Mouse (Mus musculus) liver, postnatal 0 days (tissue): ENCODE data around the gene Fanca. TPM values are rescaled to one million over a fixed set of nuclear protein-coding genes. Genes with fewer than 3 reads are reported as not detected.
"Not testable (repeated sequence)": the region's sequence is repeated elsewhere in the genome, so short reads cannot be mapped to it uniquely, and the experiment has no call there.

Experiments used
- ATAC-seq: fragments of 200-750 bp; cut with Nextera tagmentation; 2 replicates; pipeline ENCODE4 v1.8.0; 2017; ENCODE audit warnings: mild to moderate bottlenecking, moderate library complexity
- DNase-seq: peaks from one replicate; pipeline ENCODE4 v3.0.0-alpha.2; 2016
- H3K27ac ChIP-seq: fragments of 300-500 bp; sonication (generic); 2 replicates; pipeline ENCODE4 v1.5.1; 2014; ENCODE audit warnings: antibody characterized with exemption, moderate library complexity, mild to moderate bottlenecking, low read depth
- H3K27me3 ChIP-seq: fragments of 300-500 bp; sonication (generic); 2 replicates; pipeline ENCODE4 v1.6.1; 2014; ENCODE audit warnings: low read length, control low read depth, mixed read lengths; ENCODE audit not compliant: insufficient read depth
- H3K36me3 ChIP-seq: fragments of 300-500 bp; sonication (generic); replicated peaks from 2 replicates; pipeline ENCODE4 v1.6.1; 2014; ENCODE audit warnings: mild to moderate bottlenecking, control low read depth, low read length, moderate library complexity, mixed read lengths; ENCODE audit not compliant: insufficient read depth
- H3K4me1 ChIP-seq: fragments of 300-500 bp; sonication (generic); 2 replicates; pipeline ENCODE4 v1.6.1; 2014; ENCODE audit warnings: antibody characterized with exemption, mild to moderate bottlenecking, control low read depth; ENCODE audit not compliant: insufficient read depth
- H3K4me2 ChIP-seq: fragments of 300-500 bp; sonication (generic); 2 replicates; pipeline ENCODE4 v1.6.1; 2014; ENCODE audit warnings: low read depth, mild to moderate bottlenecking, low read length, moderate library complexity, mixed read lengths
- H3K4me3 ChIP-seq: fragments of 300-500 bp; sonication (generic); 2 replicates; pipeline ENCODE4 v1.5.1; 2014; ENCODE audit warnings: low read depth, low read length
- H3K9ac ChIP-seq: fragments of 300-500 bp; sonication (generic); replicated peaks from 2 replicates; pipeline ENCODE4 v1.6.1; 2014; ENCODE audit warnings: mild to moderate bottlenecking, moderate library complexity
- H3K9me3 ChIP-seq: fragments of 300-500 bp; sonication (generic); 2 replicates; pipeline ENCODE4 v1.6.1; 2016; ENCODE audit warnings: mild to moderate bottlenecking, control low read depth, low read length, mixed read lengths
- CTCF ChIP-seq: sonication (generic); IDR thresholded peaks from 2 replicates; pipeline ENCODE4 v1.5.1; 2016; ENCODE audit warnings: antibody characterized with exemption, low read depth
- EP300 ChIP-seq: IDR thresholded peaks from 2 replicates; pipeline ENCODE4 v1.6.1; 2016; ENCODE audit warnings: antibody characterized with exemption, low read depth, mild to moderate bottlenecking
- WGBS: fragments of 180-500 bp; shearing (Covaris S2); extraction: QIAGEN DNeasy Blood & Tissue Kit; methylation state at CpG from one replicate; pipeline ENCODE4 v1.1.7; 2014; ENCODE audit not compliant: insufficient replicate concordance; 5-methylcytosine and 5-hydroxymethylcytosine counted together
- polyA plus RNA-seq: library from polyadenylated mRNA; unstranded; fragments of >200 nt; fragmentation: Nextera tagmentation; extraction: Ambion mirVana; gene quantifications from 2 replicates; pipeline ENCODE4 v1.2.1, GENCODE M21; 2015

Gene Fanca
- polyA plus RNA-seq, 1 experiment from 2014 or later, result 6.3 TPM

DNA sequence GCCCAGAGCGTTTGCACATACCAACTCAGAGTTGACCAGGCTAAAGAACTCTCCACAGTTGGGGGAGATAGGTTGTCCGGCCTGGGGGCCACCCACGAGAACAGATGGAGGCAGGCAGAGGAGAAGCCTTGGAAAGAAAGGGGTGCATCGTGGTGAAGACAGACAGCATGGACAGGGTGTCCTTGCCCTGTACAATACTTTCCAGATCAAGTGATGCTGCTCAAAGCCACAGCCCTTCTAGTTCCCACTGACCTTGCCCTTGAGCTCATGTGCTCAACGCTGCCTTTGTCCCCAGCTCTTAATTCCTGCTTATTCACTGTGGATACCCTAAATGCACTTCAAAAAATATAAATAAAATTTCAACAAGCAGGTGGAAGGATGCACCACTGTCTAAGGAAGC, 43.9 kb downstream of the Fanca start:
- H3K4me3 ChIP-seq, result no peak overlapping the region
- DNase-seq, result no peak
- H3K4me1 ChIP-seq, result peaks cover 3% of the 10 kb centered on the region; the same call in 1 of the 2 replicates
- 82% methylated on average over 5 of the region's 5 CpGs for WGBS
- ATAC-seq, result no peak
- TF ChIP-seq CTCF (no peak), EP300 (no peak)
- no peaks in the 10 kb centered on the region for H3K27me3 ChIP-seq
- peaks cover 10% of the 10 kb centered on the region for H3K36me3 ChIP-seq
- H3K9ac ChIP-seq, result no peak overlapping the region
- H3K9me3 ChIP-seq, result no peaks in the 10 kb centered on the region
- H3K27ac ChIP-seq, result no peak overlapping the region
- H3K4me2 ChIP-seq, result no peak overlapping the region

DNA sequence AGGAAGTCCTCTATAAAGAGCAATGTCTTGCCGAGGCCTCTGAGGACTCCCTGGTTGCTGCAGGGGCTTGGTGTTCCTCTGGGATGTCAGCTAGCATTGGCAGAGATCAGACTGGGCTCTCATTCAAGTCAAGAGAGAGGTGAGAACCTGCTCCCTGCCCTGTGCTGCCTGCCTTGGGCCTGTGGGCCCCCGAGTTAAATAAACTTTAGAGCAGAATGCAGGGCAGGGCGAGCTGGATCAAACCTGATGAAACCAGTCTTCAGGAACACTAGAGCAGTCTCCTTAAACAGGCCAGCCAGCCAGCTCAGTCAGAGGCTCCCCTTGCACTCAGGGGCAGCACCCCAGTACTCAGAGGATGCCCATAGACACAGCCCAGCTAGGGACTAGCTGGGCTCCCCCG, 46.5 kb downstream of the Fanca start:
- Histone ChIP-seq H3K4me3 (no peak overlapping the region), H3K9me3 (no peaks in the 10 kb centered on the region), H3K27ac (no peak overlapping the region), H3K27me3 (no peaks in the 10 kb centered on the region), H3K9ac (no peak overlapping the region), H3K4me2 (no peak overlapping the region), H3K4me1 (peaks cover 3% of the 10 kb centered on the region; the same call in 1 of the 2 replicates), H3K36me3 (peaks cover 35% of the 10 kb centered on the region)
- no peak for TF ChIP-seq CTCF
- no peak for TF ChIP-seq EP300
- ATAC-seq (no peak), DNase-seq (no peak)
- WGBS, result 78% methylated on average over 4 of the region's 4 CpGs

DNA sequence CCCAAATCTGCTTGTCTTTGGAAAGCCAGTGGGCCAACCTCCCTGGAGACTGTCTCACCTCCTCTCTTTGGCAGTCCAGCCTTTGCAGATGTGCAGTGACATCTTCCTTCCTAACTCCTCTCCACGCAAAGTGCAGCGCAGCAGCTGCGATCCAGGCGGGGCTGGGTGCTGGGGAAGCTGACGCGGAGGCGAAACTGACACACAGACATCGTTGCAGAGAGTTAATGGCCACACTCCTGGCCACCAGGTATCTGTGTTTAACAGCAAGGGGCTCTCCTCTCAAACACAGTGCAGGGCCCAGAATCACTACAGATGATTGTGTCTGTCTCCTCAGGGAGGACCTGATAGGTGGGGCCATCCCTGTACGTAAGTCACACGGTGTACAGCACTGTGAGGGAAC, 47.2 kb downstream of the Fanca start:
- ATAC-seq, result no peak
- H3K4me3 ChIP-seq, result no peak overlapping the region
- peaks cover 43% of the 10 kb centered on the region for H3K36me3 ChIP-seq
- H3K27ac ChIP-seq, result no peak overlapping the region
- TF ChIP-seq EP300 (no peak), CTCF (no peak)
- no peak for DNase-seq
- H3K9ac ChIP-seq, result no peak overlapping the region
- peaks cover 3% of the 10 kb centered on the region; the same call in 1 of the 2 replicates for H3K4me1 ChIP-seq
- no peaks in the 10 kb centered on the region for H3K27me3 ChIP-seq
- 85% methylated on average over 10 of the region's 10 CpGs for WGBS
- no peaks in the 10 kb centered on the region for H3K9me3 ChIP-seq
- no peak overlapping the region for H3K4me2 ChIP-seq

DNA sequence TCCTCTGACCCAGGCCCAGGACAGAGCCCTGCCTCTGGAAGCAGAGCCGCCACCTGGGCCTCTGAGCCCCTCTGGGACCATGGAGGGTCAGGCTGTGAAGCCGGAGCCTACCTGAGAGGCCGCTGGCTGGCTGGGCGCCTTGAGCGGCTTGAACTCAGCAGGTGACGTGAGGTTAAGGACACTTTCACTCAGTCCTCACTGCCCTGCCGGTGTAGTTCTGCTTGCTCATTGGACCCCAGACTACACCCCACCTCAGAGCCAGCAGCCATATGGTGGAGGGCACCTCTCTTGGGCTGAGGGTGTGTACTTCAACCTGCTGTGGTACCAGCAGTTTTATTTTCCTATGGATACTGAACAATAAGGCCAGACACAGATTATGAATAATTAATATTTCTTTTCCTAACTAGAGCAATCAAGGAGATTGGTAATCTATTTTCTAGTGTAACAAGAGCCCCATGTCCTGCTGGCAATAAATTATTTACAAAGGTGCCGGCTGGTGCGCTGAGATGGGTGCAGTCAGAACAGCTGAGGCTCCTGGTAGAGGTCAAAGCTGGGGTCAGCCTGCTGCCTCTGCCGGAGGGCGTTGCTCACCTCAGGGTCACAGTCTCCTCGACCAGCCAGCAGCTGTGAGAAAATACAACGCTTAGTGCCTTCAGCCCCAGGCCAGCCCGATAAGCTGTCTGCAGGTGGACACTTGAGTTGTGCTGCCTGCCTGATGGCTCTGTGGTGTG, 50.3 kb downstream of the Fanca start:
- Histone ChIP-seq H3K36me3 (peaks cover 57% of the 10 kb centered on the region), H3K4me2 (no peak overlapping the region), H3K27me3 (no peaks in the 10 kb centered on the region), H3K27ac (no peak overlapping the region), H3K4me1 (peaks cover 3% of the 10 kb centered on the region; the same call in 1 of the 2 replicates), H3K9me3 (no peaks in the 10 kb centered on the region), H3K4me3 (no peak overlapping the region), H3K9ac (no peak overlapping the region)
- WGBS, result 77% methylated on average over 14 of the region's 14 CpGs
- TF ChIP-seq EP300 (no peak), CTCF (no peak)
- ATAC-seq (peak; percentile 30; the same call in 1 of the 2 replicates), DNase-seq (no peak)

DNA sequence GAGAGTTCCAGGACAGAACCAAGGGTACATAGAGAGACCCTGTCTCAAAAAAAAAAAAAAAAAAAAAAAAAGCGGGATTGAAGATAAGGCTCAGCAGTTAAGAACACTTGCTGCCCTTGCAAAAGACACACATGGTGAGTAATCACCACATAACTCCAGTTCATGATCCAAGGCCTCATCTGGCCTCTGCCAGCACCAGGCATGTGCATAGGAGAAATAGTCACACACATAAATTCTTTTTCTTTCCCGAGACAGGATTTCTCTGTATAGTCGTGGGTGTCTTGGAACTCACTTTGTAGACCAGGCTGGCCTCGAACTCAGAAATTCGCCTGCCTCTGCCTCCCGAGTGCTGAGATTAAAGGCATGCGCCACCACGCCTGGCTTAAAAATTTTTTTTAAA, 60.8 kb downstream of the Fanca start:
- not testable (repeated sequence) for H3K9me3 ChIP-seq, H3K27ac ChIP-seq, ATAC-seq, H3K4me2 ChIP-seq, DNase-seq, H3K27me3 ChIP-seq, H3K4me3 ChIP-seq, H3K9ac ChIP-seq
- Histone ChIP-seq H3K36me3 (peaks cover 38% of the 10 kb centered on the region), H3K4me1 (peaks cover 18% of the 10 kb centered on the region)
- WGBS, result 78% methylated on average over 7 of the region's 8 CpGs

DNA sequence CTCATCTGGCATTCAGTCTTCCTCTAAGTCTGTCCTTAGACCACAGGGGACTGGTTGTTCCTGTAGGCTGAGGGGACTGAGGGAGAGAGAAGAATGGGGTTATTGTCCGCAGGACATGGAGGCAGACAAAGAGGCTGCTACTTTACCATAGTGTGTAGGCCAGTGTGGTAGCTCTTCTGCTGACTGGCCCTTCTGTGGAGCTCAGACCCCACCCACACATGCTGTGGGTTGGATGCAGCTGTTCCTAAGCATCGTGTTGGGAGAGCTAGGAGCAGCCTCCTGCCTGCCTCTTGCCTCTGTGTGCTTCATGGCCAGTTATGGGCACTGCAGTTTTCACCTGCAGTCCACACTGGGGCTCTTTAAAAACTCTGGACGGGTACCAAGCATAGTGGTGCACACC, 61.3 kb downstream of the Fanca start:
- H3K27ac ChIP-seq, result no peak overlapping the region
- H3K4me2 ChIP-seq, result no peak overlapping the region
- H3K4me3 ChIP-seq, result no peak overlapping the region
- H3K36me3 ChIP-seq, result peaks cover 37% of the 10 kb centered on the region
- ATAC-seq (no peak), DNase-seq (no peak)
- 84% methylated on average over 3 of the region's 3 CpGs for WGBS
- no peak for TF ChIP-seq CTCF
- TF ChIP-seq EP300, result no peak
- H3K9ac ChIP-seq, result no peak overlapping the region
- H3K4me1 ChIP-seq, result peaks cover 18% of the 10 kb centered on the region
- no peaks in the 10 kb centered on the region for H3K9me3 ChIP-seq
- H3K27me3 ChIP-seq, result no peaks in the 10 kb centered on the region
